Comparison of ENCODE assay signal across 9 mouse cellular contexts in the genomic region with DNA sequence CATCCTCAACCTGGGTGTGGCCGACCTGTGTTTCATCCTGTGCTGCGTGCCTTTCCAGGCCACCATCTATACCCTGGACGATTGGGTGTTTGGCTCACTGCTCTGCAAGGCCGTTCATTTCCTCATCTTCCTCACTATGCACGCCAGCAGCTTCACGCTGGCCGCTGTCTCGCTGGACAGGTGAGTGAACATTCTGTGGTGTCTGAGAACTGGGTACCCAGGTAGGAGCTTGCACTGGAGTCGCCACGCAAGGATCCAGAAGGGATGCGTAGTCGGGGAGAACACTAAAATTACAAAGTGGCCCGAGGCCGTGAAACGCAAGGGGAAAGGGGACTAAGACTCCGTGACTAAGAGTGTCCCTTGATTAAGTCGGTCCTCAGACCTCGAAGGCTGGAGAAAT. TPM values are rescaled to one million over a fixed set of nuclear protein-coding genes. Genes with fewer than 3 reads are reported as not detected.
DNase-seq lines count a peak whose midpoint lies in the region; ATAC-seq and TF ChIP-seq lines count a peak whose summit lies in the region.
"Had no signal": no experiment of that assay in that cellular context is flagged by ENCODE, and none has a peak within 500 bp of the region (broad histone marks: within the 10 kb centered on the region; RNA-seq: fewer than 3 reads in every experiment).

No protein-coding gene starts in this region.

- WGBS in hindbrain, embryonic 15.5 days = 1% methylated on average over 18 of the region's 18 CpGs
- WGBS in midbrain, embryonic 12.5 days = 3% methylated on average over 18 of the region's 18 CpGs

- H3K36me3 ChIP-seq in ES-Bruce4 (ENCODE audit: control insufficient read depth, insufficient read depth, low read length, poor library complexity, severe bottlenecking) = no peaks in the 10 kb centered on the region
- no peaks in the 10 kb centered on the region for H3K36me3 ChIP-seq in hindbrain, embryonic 15.5 days
- H3K36me3 ChIP-seq in midbrain, embryonic 12.5 days = no peaks in the 10 kb centered on the region

- H3K27ac ChIP-seq in ES-Bruce4 (ENCODE audit: insufficient read depth, low read length) = no peak overlapping the region
- H3K27ac ChIP-seq in hindbrain, embryonic 15.5 days (replicated peaks) = no peak overlapping the region
- no peak overlapping the region for H3K27ac ChIP-seq in midbrain, embryonic 12.5 days (replicated peaks)

- H3K4me2 ChIP-seq in hindbrain, embryonic 15.5 days = peak overlapping the region; percentile 53
- peak overlapping the region; percentile 48 for H3K4me2 ChIP-seq in midbrain, embryonic 12.5 days (replicated peaks)

- H3K9ac ChIP-seq in ES-Bruce4 (ENCODE audit: low read depth, poor library complexity, severe bottlenecking) = peak overlapping the region; percentile 40
- H3K9ac ChIP-seq in hindbrain, embryonic 15.5 days = peak overlapping the region; percentile 34
- peak overlapping the region; percentile 39; the same call in 1 of the 2 replicates for H3K9ac ChIP-seq in midbrain, embryonic 12.5 days (replicated peaks)

- no peaks in the 10 kb centered on the region for H3K9me3 ChIP-seq in ES-Bruce4 (replicated peaks; ENCODE audit: control insufficient read depth, insufficient read depth, low read length, poor library complexity, severe bottlenecking)
- H3K9me3 ChIP-seq in hindbrain, embryonic 15.5 days = no peaks in the 10 kb centered on the region
- H3K9me3 ChIP-seq in midbrain, embryonic 12.5 days = no peaks in the 10 kb centered on the region

- H3K27me3 ChIP-seq in ES-Bruce4 (ENCODE audit: control insufficient read depth, insufficient read depth, low read length, poor library complexity, severe bottlenecking) = no peaks in the 10 kb centered on the region
- H3K27me3 ChIP-seq in hindbrain, embryonic 15.5 days = peaks cover 58% of the 10 kb centered on the region
- peaks cover 66% of the 10 kb centered on the region for H3K27me3 ChIP-seq in midbrain, embryonic 12.5 days

- TF ChIP-seq CTCF in ES-Bruce4 (IDR thresholded peaks at IDR 0.05; ENCODE audit: low read depth, low read length) = no peak

- no peak for TF ChIP-seq EP300 in ES-Bruce4 (IDR thresholded peaks at IDR 0.05; ENCODE audit: insufficient read depth, low read depth, low read length)

- DNase-seq in R1 (ENCODE audit: low read depth, low spot score) = peak; percentile 37
- no peak for DNase-seq in embryo, embryonic 10.5 days (ENCODE audit: low spot score)
- DNase-seq in adrenal gland, adult 8-10 months = no peak
- no peak for DNase-seq in kidney, adult 9 months
- DNase-seq: right cerebral cortex, adult 18-20 months had no signal

- no peaks in the 10 kb centered on the region for H3K4me1 ChIP-seq in ES-Bruce4 (ENCODE audit: control insufficient read depth, insufficient read depth, low read length)
- peaks cover 24% of the 10 kb centered on the region for H3K4me1 ChIP-seq in hindbrain, embryonic 15.5 days (replicated peaks)
- peaks cover 12% of the 10 kb centered on the region; the same call in 1 of the 2 replicates for H3K4me1 ChIP-seq in midbrain, embryonic 12.5 days

- peak overlapping the region; percentile 38 for H3K4me3 ChIP-seq in ES-Bruce4 (ENCODE audit: low read depth, low read length)
- H3K4me3 ChIP-seq in hindbrain, embryonic 15.5 days = peak overlapping the region; percentile 31
- H3K4me3 ChIP-seq in midbrain, embryonic 12.5 days = peak overlapping the region; percentile 33

- ATAC-seq in hindbrain, embryonic 15.5 days (ENCODE audit: low FRiP score, low read depth) = peak; percentile 36; the same call in 1 of the 2 replicates
- no peak for ATAC-seq in midbrain, embryonic 12.5 days (ENCODE audit: low FRiP score, low read depth)

- no peak for TF ChIP-seq POLR2A in ES-Bruce4 (IDR thresholded peaks at IDR 0.05; ENCODE audit: insufficient read depth, low read length)

RNA-seq across cellular contexts. Expression of gene Galr2, which starts 0.9 kb away (rescaled TPM):
- 0.35 and 0.61 TPM in 2 replicates for polyA plus RNA-seq in ES-Bruce4 (2011; ENCODE audit: insufficient read depth, insufficient read length, low read depth, missing spikeins)
- polyA plus RNA-seq in hindbrain, embryonic 15.5 days (2015; fragmentation: Nextera tagmentation; extraction: Ambion mirVana) = 0.51 and 0.68 TPM in 2 replicates
- 0.21 and 0.24 TPM in 2 replicates for polyA plus RNA-seq in midbrain, embryonic 12.5 days (2016; fragmentation: Nextera tagmentation; extraction: Ambion mirVana)
- under 1 TPM in 3 of 4 experiments, not detected in 1; 0.12 to 0.28 (median 0.13) TPM for total RNA-seq in adrenal gland, adult 8-10 months (2022)
- total RNA-seq: layer of hippocampus, postnatal 25 days had no signal

RNA-seq across cellular contexts. Expression of gene Srp68, which starts 7.7 kb away (rescaled TPM):
- 101 and 107 TPM in 2 replicates for polyA plus RNA-seq in ES-Bruce4 (2011; ENCODE audit: insufficient read depth, insufficient read length, low read depth, missing spikeins)
- 63.9 and 66.1 TPM in 2 replicates for polyA plus RNA-seq in hindbrain, embryonic 15.5 days (2015; fragmentation: Nextera tagmentation; extraction: Ambion mirVana)
- polyA plus RNA-seq in midbrain, embryonic 12.5 days (2016; fragmentation: Nextera tagmentation; extraction: Ambion mirVana) = 84.2 and 85.6 TPM in 2 replicates
- 10 to 100 TPM; 75.4 to 88.7 (median 83.0) TPM for total RNA-seq in adrenal gland, adult 8-10 months (2022)

RNA-seq across cellular contexts. Expression of gene Exoc7, which starts 25.4 kb away (rescaled TPM):
- 93.3 and 95.2 TPM in 2 replicates for polyA plus RNA-seq in ES-Bruce4 (2011; ENCODE audit: insufficient read depth, insufficient read length, low read depth, missing spikeins)
- polyA plus RNA-seq in hindbrain, embryonic 15.5 days (2015; fragmentation: Nextera tagmentation; extraction: Ambion mirVana) = 106 and 108 TPM in 2 replicates
- polyA plus RNA-seq in midbrain, embryonic 12.5 days (2016; fragmentation: Nextera tagmentation; extraction: Ambion mirVana) = 83.4 and 83.5 TPM in 2 replicates
- 10 to 100 TPM; 61.0 to 83.9 (median 72.6) TPM for total RNA-seq in adrenal gland, adult 8-10 months (2022)

RNA-seq across cellular contexts. Expression of gene Evpl, which starts 43.8 kb away (rescaled TPM):
- 2.6 and 3.1 TPM in 2 replicates for polyA plus RNA-seq in ES-Bruce4 (2011; ENCODE audit: insufficient read depth, insufficient read length, low read depth, missing spikeins)
- polyA plus RNA-seq in hindbrain, embryonic 15.5 days (2015; fragmentation: Nextera tagmentation; extraction: Ambion mirVana) = 1.0 and 1.1 TPM in 2 replicates
- 0.75 and 1.1 TPM in 2 replicates for polyA plus RNA-seq in midbrain, embryonic 12.5 days (2016; fragmentation: Nextera tagmentation; extraction: Ambion mirVana)
- 1 to 10 TPM; 1.0 to 2.4 (median 2.1) TPM for total RNA-seq in adrenal gland, adult 8-10 months (2022)

RNA-seq across cellular contexts. Expression of gene Foxj1, which starts 53.5 kb away (rescaled TPM):
- 11.7 and 12.3 TPM in 2 replicates for polyA plus RNA-seq in ES-Bruce4 (2011; ENCODE audit: insufficient read depth, insufficient read length, low read depth, missing spikeins)
- polyA plus RNA-seq in hindbrain, embryonic 15.5 days (2015; fragmentation: Nextera tagmentation; extraction: Ambion mirVana) = 13.7 and 23.2 TPM in 2 replicates
- polyA plus RNA-seq in midbrain, embryonic 12.5 days (2016; fragmentation: Nextera tagmentation; extraction: Ambion mirVana) = 9.8 and 10.5 TPM in 2 replicates
- under 1 TPM in 2 of 4 experiments, not detected in 2; 0.09 to 0.21 TPM for total RNA-seq in adrenal gland, adult 8-10 months (2022)
